Mouse (Mus musculus) layer of hippocampus, postnatal 10 days (tissue): ENCODE data around the gene Ptpn14. TPM values are rescaled to one million over a fixed set of nuclear protein-coding genes. Genes with fewer than 3 reads are reported as not detected.

Experiments used
- DNase-seq, 2 experiments: peaks; one replicate each; pipeline ENCODE4 v3.0.0; 2021; ENCODE audit warnings: low spot score in 2 of 2
- total RNA-seq, 2 experiments: library from RNA; stranded (reverse); gene quantifications; 2 replicates each; pipeline ENCODE4 v1.2.3; 2021

The Ptpn14 gene
- total RNA-seq, 2 experiments from 2014 or later, result 10.3 to 10.8 TPM

- peak in 1 of 2 experiments; percentile 38 for DNase-seq
Observed at GRCm38 (mm10) chr1:189715915-189716797, 11.9 kb upstream of the Ptpn14 start.

GRCm38 (mm10) chr1:189717546-189717945, 10.5 kb upstream of the Ptpn14 start:
- DNase-seq, result no peak

GRCm38 (mm10) chr1:189718600-189718999, 9.5 kb upstream of the Ptpn14 start:
- no peak for DNase-seq

GRCm38 (mm10) chr1:189726121-189726520, 1.9 kb upstream of the Ptpn14 start:
- DNase-seq, result no peak

GRCm38 (mm10) chr1:189727346-189727883, 653 bp upstream of the Ptpn14 start:
- peak in 1 of 2 experiments; percentile 24 for DNase-seq

GRCm38 (mm10) chr1:189728784-189729115, 682 bp downstream of the Ptpn14 start:
- no peak for DNase-seq

GRCm38 (mm10) chr1:189729141-189729815, 1.2 kb downstream of the Ptpn14 start:
- DNase-seq, result no peak

GRCm38 (mm10) chr1:189731697-189732096, 3.6 kb downstream of the Ptpn14 start:
- DNase-seq, result no peak

GRCm38 (mm10) chr1:189732156-189732555, 4.1 kb downstream of the Ptpn14 start:
- DNase-seq, result no peak

GRCm38 (mm10) chr1:189740075-189740474, 12.0 kb downstream of the Ptpn14 start:
- no peak for DNase-seq

- DNase-seq, result no peak
Observed at GRCm38 (mm10) chr1:189742041-189742440, 14.0 kb downstream of the Ptpn14 start.

GRCm38 (mm10) chr1:189743136-189743535, 15.1 kb downstream of the Ptpn14 start:
- DNase-seq, result no peak

GRCm38 (mm10) chr1:189744914-189745710, 17.0 kb downstream of the Ptpn14 start:
- no peak for DNase-seq

GRCm38 (mm10) chr1:189746520-189746919, 18.5 kb downstream of the Ptpn14 start:
- DNase-seq, result no peak

- DNase-seq, result no peak
Observed at GRCm38 (mm10) chr1:189749789-189750188, 21.7 kb downstream of the Ptpn14 start.

GRCm38 (mm10) chr1:189750233-189750632, 22.2 kb downstream of the Ptpn14 start:
- no peak for DNase-seq

- DNase-seq, result no peak
Observed at GRCm38 (mm10) chr1:189752245-189752644, 24.2 kb downstream of the Ptpn14 start.

GRCm38 (mm10) chr1:189755072-189755471, 27.0 kb downstream of the Ptpn14 start:
- no peak for DNase-seq

GRCm38 (mm10) chr1:189756306-189757053, 28.4 kb downstream of the Ptpn14 start:
- peak in 1 of 2 experiments; percentile 30 for DNase-seq

- no peak for DNase-seq
Observed at GRCm38 (mm10) chr1:189757054-189757408, 29.0 kb downstream of the Ptpn14 start.

- no peak for DNase-seq
Observed at GRCm38 (mm10) chr1:189761581-189762021, 33.5 kb downstream of the Ptpn14 start.
